Mouse (Mus musculus) thymus, adult 2 months (tissue): ENCODE results near the gene Btaf1. TPM values are rescaled to one million over a fixed set of nuclear protein-coding genes. Genes with fewer than 3 reads are reported as not detected.

Experiments
- DNase-seq: peaks from one replicate; pipeline ENCODE4 v3.0.0; 2021
- H3K27ac ChIP-seq: fragments of 200-500 bp; 2 replicates; pipeline ENCODE4 v1.5.1; 2012; ENCODE audit warnings: low read length, control low read depth; ENCODE audit not compliant: control insufficient read depth, insufficient read depth
- H3K27me3 ChIP-seq: fragments of 200-500 bp; 2 replicates; pipeline ENCODE4 v1.6.1; 2012; ENCODE audit warnings: mild to moderate bottlenecking, low read length, moderate library complexity, mixed read lengths; ENCODE audit not compliant: control insufficient read depth, insufficient read depth
- H3K36me3 ChIP-seq: fragments of 200-500 bp; 2 replicates; pipeline ENCODE4 v1.6.1; 2012; ENCODE audit warnings: mild to moderate bottlenecking, low read length, moderate library complexity; ENCODE audit not compliant: control insufficient read depth, insufficient read depth
- H3K4me1 ChIP-seq: fragments of 200-500 bp; replicated peaks from 2 replicates; pipeline ENCODE4 v1.6.1; 2012; ENCODE audit warnings: low read length; ENCODE audit not compliant: control insufficient read depth, insufficient read depth
- H3K4me3 ChIP-seq: fragments of 200-500 bp; 2 replicates; pipeline ENCODE4 v1.5.1; 2012; ENCODE audit warnings: mild to moderate bottlenecking, low read length, control low read depth, moderate library complexity; ENCODE audit not compliant: control insufficient read depth, insufficient read depth
- CTCF ChIP-seq: fragments of 200-500 bp; IDR thresholded peaks from 2 replicates; pipeline ENCODE4 v1.5.1; 2012; ENCODE audit warnings: mild to moderate bottlenecking, control low read depth, low read length, moderate library complexity, borderline replicate concordance; ENCODE audit not compliant: control insufficient read depth, poor library complexity, insufficient read depth; ENCODE audit errors: extremely low read depth
- POLR2A ChIP-seq: fragments of 200-500 bp; IDR thresholded peaks from 2 replicates; pipeline ENCODE4 v1.6.1; 2012; ENCODE audit warnings: mild to moderate bottlenecking, low read length, control low read depth, moderate library complexity; ENCODE audit not compliant: control insufficient read depth, poor library complexity, insufficient read depth; ENCODE audit errors: extremely low read depth
- WGBS: fragments of 180-500 bp; shearing (Covaris S2); methylation state at CpG from one replicate; pipeline ENCODE4 v1.1.7; 2018; 5-methylcytosine and 5-hydroxymethylcytosine counted together
- polyA plus RNA-seq: library from polyadenylated mRNA; depleted of rRNA; stranded (reverse); fragments of >200 nt; gene quantifications from 2 replicates; pipeline ENCODE4 v1.2.3, GENCODE M21; 2012

The Btaf1 gene
- polyA plus RNA-seq, 1 experiment, result 9.0 TPM

GRCm38 (mm10) chr19:37018931-37019330 is 93.1 kb downstream of the Btaf1 start:
- no peak for TF ChIP-seq POLR2A
- TF ChIP-seq CTCF, result no peak
- 81% methylated on average over 5 of the region's 5 CpGs for WGBS
- H3K4me1 ChIP-seq, result peaks cover 7% of the 10 kb centered on the region
- no peak overlapping the region for H3K4me3 ChIP-seq
- no peaks in the 10 kb centered on the region for H3K27me3 ChIP-seq
- H3K36me3 ChIP-seq, result no peaks in the 10 kb centered on the region
- DNase-seq, result no peak
- no peak overlapping the region for H3K27ac ChIP-seq

GRCm38 (mm10) chr19:37020531-37020930 is 94.7 kb downstream of the Btaf1 start:
- WGBS, result 76% methylated on average over 5 of the region's 5 CpGs
- no peaks in the 10 kb centered on the region for H3K27me3 ChIP-seq
- H3K27ac ChIP-seq, result no peak overlapping the region
- TF ChIP-seq CTCF, result no peak
- no peak for TF ChIP-seq POLR2A
- no peaks in the 10 kb centered on the region for H3K36me3 ChIP-seq
- DNase-seq, result no peak
- H3K4me1 ChIP-seq, result peaks cover 7% of the 10 kb centered on the region
- no peak overlapping the region for H3K4me3 ChIP-seq

- no peak for TF ChIP-seq CTCF
- TF ChIP-seq POLR2A, result no peak
- DNase-seq, result no peak
- Histone ChIP-seq H3K4me3 (no peak overlapping the region), H3K4me1 (peaks cover 7% of the 10 kb centered on the region), H3K27ac (no peak overlapping the region), H3K36me3 (no peaks in the 10 kb centered on the region), H3K27me3 (no peaks in the 10 kb centered on the region)
- 96% methylated on average over 11 of the region's 11 CpGs for WGBS
These were observed 95.1 kb downstream of the Btaf1 start for GRCm38 (mm10) chr19:37020951-37021350.

GRCm38 (mm10) chr19:37022146-37022545 is 96.3 kb downstream of the Btaf1 start:
- no peaks in the 10 kb centered on the region for H3K36me3 ChIP-seq
- TF ChIP-seq CTCF, result no peak
- no peak for TF ChIP-seq POLR2A
- H3K4me1 ChIP-seq, result peaks cover 7% of the 10 kb centered on the region
- H3K27ac ChIP-seq, result no peak overlapping the region
- no peaks in the 10 kb centered on the region for H3K27me3 ChIP-seq
- WGBS, result 94% methylated on average over 5 of the region's 5 CpGs
- no peak for DNase-seq
- H3K4me3 ChIP-seq, result no peak overlapping the region

DNA sequence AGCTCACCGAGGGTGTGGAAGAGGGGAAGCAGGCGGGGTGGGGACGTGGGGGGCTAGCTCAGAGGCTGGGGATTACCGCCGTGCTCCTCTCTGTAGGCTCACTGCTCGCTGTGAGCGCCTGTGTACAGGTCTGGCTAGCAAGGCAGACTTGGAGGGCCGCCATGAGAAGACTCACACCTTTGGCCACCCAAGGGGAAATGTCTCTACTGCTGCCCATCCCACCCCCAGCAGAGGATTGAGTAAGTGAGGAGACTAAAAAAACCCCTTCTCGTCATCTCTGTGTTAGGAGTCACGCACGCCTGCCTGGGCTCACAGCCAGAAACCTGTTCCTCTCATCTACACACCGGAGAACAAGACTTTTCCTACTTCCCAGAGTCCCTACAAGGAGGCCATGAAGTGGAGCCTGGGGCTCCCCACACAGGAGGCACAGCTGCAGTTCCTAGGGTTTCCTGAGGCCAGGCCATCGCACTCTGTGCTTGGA is 100.0 kb downstream of the Btaf1 start:
- DNase-seq, result no peak
- Histone ChIP-seq H3K4me3 (no peak overlapping the region), H3K27me3 (no peaks in the 10 kb centered on the region), H3K36me3 (no peaks in the 10 kb centered on the region), H3K4me1 (no peaks in the 10 kb centered on the region), H3K27ac (no peak overlapping the region)
- WGBS, result 85% methylated on average over 13 of the region's 13 CpGs
- TF ChIP-seq CTCF, result no peak
- no peak for TF ChIP-seq POLR2A

- H3K4me1 ChIP-seq, result no peaks in the 10 kb centered on the region
- no peak overlapping the region for H3K4me3 ChIP-seq
- H3K27ac ChIP-seq, result no peak overlapping the region
- 81% methylated on average over 11 of the region's 11 CpGs for WGBS
- no peaks in the 10 kb centered on the region for H3K36me3 ChIP-seq
- no peaks in the 10 kb centered on the region for H3K27me3 ChIP-seq
- no peak for DNase-seq
- TF ChIP-seq CTCF, result no peak
- TF ChIP-seq POLR2A, result no peak
These were observed 100.5 kb downstream of the Btaf1 start for GRCm38 (mm10) chr19:37026408-37026807.

- no peak overlapping the region for H3K4me3 ChIP-seq
- DNase-seq, result no peak
- no peak overlapping the region for H3K27ac ChIP-seq
- WGBS, result 93% methylated on average over 6 of the region's 6 CpGs
- no peaks in the 10 kb centered on the region for H3K27me3 ChIP-seq
- no peaks in the 10 kb centered on the region for H3K36me3 ChIP-seq
- TF ChIP-seq CTCF, result no peak
- no peak for TF ChIP-seq POLR2A
- H3K4me1 ChIP-seq, result no peaks in the 10 kb centered on the region
These were observed 103.9 kb downstream of the Btaf1 start for GRCm38 (mm10) chr19:37029771-37030170.
